Mouse (Mus musculus) stomach, postnatal 0 days (tissue): ENCODE data around the gene Spg20.

Experiments
- CTCF ChIP-seq: IDR thresholded peaks from 2 replicates; pipeline ENCODE4 v1.5.1; 2016; ENCODE audit warnings: antibody characterized with exemption, low read depth, mild to moderate bottlenecking, moderate library complexity
- EP300 ChIP-seq: optimal IDR thresholded peaks from 2 replicates; pipeline ENCODE3; 2016; ENCODE audit warnings: antibody characterized with exemption

DNA sequence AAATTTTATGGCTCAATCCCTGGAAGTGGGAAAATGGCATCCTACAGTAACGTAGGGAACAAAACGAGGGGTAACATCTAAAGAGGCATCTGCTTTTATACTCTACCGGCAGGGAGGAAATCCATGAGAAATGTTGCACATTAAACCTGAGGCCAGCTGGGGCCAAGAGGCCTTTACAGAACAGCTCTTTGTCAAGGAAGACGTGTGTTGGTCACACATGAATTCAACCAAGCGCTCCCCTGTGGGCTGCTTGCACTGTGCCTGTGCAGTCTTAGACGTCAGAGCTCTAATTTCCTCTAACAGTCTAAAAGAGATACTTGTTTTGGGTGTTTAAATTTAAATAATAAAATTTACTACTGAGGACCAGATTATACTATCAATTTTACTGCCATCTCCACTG, 33.7 kb upstream of the Spg20 start:
- TF ChIP-seq CTCF (no peak), EP300 (no peak)
